Mouse (Mus musculus): ENCODE data around the gene Cdcp2. TPM values are rescaled to one million over a fixed set of nuclear protein-coding genes. Genes with fewer than 3 reads are reported as not detected.

Gene Cdcp2
- polyA plus RNA-seq, 1 experiment: not detected

- no peaks in the 10 kb centered on the region for H3K36me3 ChIP-seq (ENCODE audit: control insufficient read depth, insufficient read depth, low read length)
- no peaks in the 10 kb centered on the region for H3K27me3 ChIP-seq (ENCODE audit: control insufficient read depth, insufficient read depth, low read length)
- no peaks in the 10 kb centered on the region; the same call in none of the 2 replicates for H3K4me1 ChIP-seq (ENCODE audit: control insufficient read depth, insufficient read depth, insufficient read length, low read length)
- no peak overlapping the region for H3K27ac ChIP-seq (ENCODE audit: insufficient read depth, low read depth, low read length)
- 82% methylated on average over 8 of the region's 8 CpGs for WGBS
- TF ChIP-seq CTCF (IDR thresholded peaks at IDR 0.05; ENCODE audit: extremely low read depth, insufficient read length, insufficient replicate concordance, low read depth, low read length) (no peak), POLR2A (IDR thresholded peaks at IDR 0.05; ENCODE audit: low read depth, low read length) (no peak)
- H3K4me3 ChIP-seq (ENCODE audit: low read depth, low read length): no peak overlapping the region
These were observed 32.7 kb downstream of the Cdcp2 start for GRCm38 (mm10) chr4:107129373-107129772.

- no peak overlapping the region for H3K27ac ChIP-seq (ENCODE audit: insufficient read depth, low read depth, low read length)
- H3K27me3 ChIP-seq (ENCODE audit: control insufficient read depth, insufficient read depth, low read length): no peaks in the 10 kb centered on the region
- TF ChIP-seq CTCF (IDR thresholded peaks at IDR 0.05; ENCODE audit: extremely low read depth, insufficient read length, insufficient replicate concordance, low read depth, low read length): no peak
- no peak for TF ChIP-seq POLR2A (IDR thresholded peaks at IDR 0.05; ENCODE audit: low read depth, low read length)
- no peaks in the 10 kb centered on the region; the same call in none of the 2 replicates for H3K4me1 ChIP-seq (ENCODE audit: control insufficient read depth, insufficient read depth, insufficient read length, low read length)
- no peaks in the 10 kb centered on the region for H3K36me3 ChIP-seq (ENCODE audit: control insufficient read depth, insufficient read depth, low read length)
- no peak overlapping the region for H3K4me3 ChIP-seq (ENCODE audit: low read depth, low read length)
- 44% methylated on average over 9 of the region's 9 CpGs for WGBS
These were observed 33.8 kb downstream of the Cdcp2 start for GRCm38 (mm10) chr4:107130534-107130933.

- 82% methylated on average over 3 of the region's 3 CpGs for WGBS
- H3K27me3 ChIP-seq (ENCODE audit: control insufficient read depth, insufficient read depth, low read length): no peaks in the 10 kb centered on the region
- H3K4me3 ChIP-seq (ENCODE audit: low read depth, low read length): no peak overlapping the region
- H3K4me1 ChIP-seq (ENCODE audit: control insufficient read depth, insufficient read depth, insufficient read length, low read length): no peaks in the 10 kb centered on the region
- H3K36me3 ChIP-seq (ENCODE audit: control insufficient read depth, insufficient read depth, low read length): peaks cover 9% of the 10 kb centered on the region; the same call in 1 of the 2 replicates
- no peak overlapping the region for H3K27ac ChIP-seq (ENCODE audit: insufficient read depth, low read depth, low read length)
- no peak for TF ChIP-seq CTCF (IDR thresholded peaks at IDR 0.05; ENCODE audit: extremely low read depth, insufficient read length, insufficient replicate concordance, low read depth, low read length)
- no peak for TF ChIP-seq POLR2A (IDR thresholded peaks at IDR 0.05; ENCODE audit: low read depth, low read length)
These were observed 38.2 kb downstream of the Cdcp2 start for GRCm38 (mm10) chr4:107134891-107135290.

GRCm38 (mm10) chr4:107135663-107136062 is 39.0 kb downstream of the Cdcp2 start:
- H3K4me3 ChIP-seq (ENCODE audit: low read depth, low read length): no peak overlapping the region
- H3K36me3 ChIP-seq (ENCODE audit: control insufficient read depth, insufficient read depth, low read length): peaks cover 9% of the 10 kb centered on the region; the same call in 1 of the 2 replicates
- no peaks in the 10 kb centered on the region for H3K27me3 ChIP-seq (ENCODE audit: control insufficient read depth, insufficient read depth, low read length)
- H3K4me1 ChIP-seq (ENCODE audit: control insufficient read depth, insufficient read depth, insufficient read length, low read length): no peaks in the 10 kb centered on the region; the same call in 1 of the 2 replicates
- TF ChIP-seq POLR2A (IDR thresholded peaks at IDR 0.05; ENCODE audit: low read depth, low read length): no peak
- no peak for TF ChIP-seq CTCF (IDR thresholded peaks at IDR 0.05; ENCODE audit: extremely low read depth, insufficient read length, insufficient replicate concordance, low read depth, low read length)
- 80% methylated on average over 5 of the region's 5 CpGs for WGBS
- no peak overlapping the region for H3K27ac ChIP-seq (ENCODE audit: insufficient read depth, low read depth, low read length)

GRCm38 (mm10) chr4:107136531-107136930 is 39.8 kb downstream of the Cdcp2 start:
- no peak overlapping the region for H3K27ac ChIP-seq (ENCODE audit: insufficient read depth, low read depth, low read length)
- TF ChIP-seq POLR2A (IDR thresholded peaks at IDR 0.05; ENCODE audit: low read depth, low read length) (no peak), CTCF (IDR thresholded peaks at IDR 0.05; ENCODE audit: extremely low read depth, insufficient read length, insufficient replicate concordance, low read depth, low read length) (no peak)
- H3K27me3 ChIP-seq (ENCODE audit: control insufficient read depth, insufficient read depth, low read length): no peaks in the 10 kb centered on the region
- H3K36me3 ChIP-seq (ENCODE audit: control insufficient read depth, insufficient read depth, low read length): peaks cover 9% of the 10 kb centered on the region; the same call in 1 of the 2 replicates
- no peak overlapping the region for H3K4me3 ChIP-seq (ENCODE audit: low read depth, low read length)
- 59% methylated on average over 3 of the region's 3 CpGs for WGBS
- no peaks in the 10 kb centered on the region; the same call in 1 of the 2 replicates for H3K4me1 ChIP-seq (ENCODE audit: control insufficient read depth, insufficient read depth, insufficient read length, low read length)

GRCm38 (mm10) chr4:107138948-107139835 is 42.5 kb downstream of the Cdcp2 start:
- Histone ChIP-seq H3K4me1 (ENCODE audit: control insufficient read depth, insufficient read depth, insufficient read length, low read length) (no peaks in the 10 kb centered on the region; the same call in 1 of the 2 replicates), H3K36me3 (ENCODE audit: control insufficient read depth, insufficient read depth, low read length) (peaks cover 13% of the 10 kb centered on the region; the same call in 1 of the 2 replicates), H3K4me3 (ENCODE audit: low read depth, low read length) (no peak overlapping the region), H3K27me3 (ENCODE audit: control insufficient read depth, insufficient read depth, low read length) (no peaks in the 10 kb centered on the region), H3K27ac (ENCODE audit: insufficient read depth, low read depth, low read length) (no peak overlapping the region)
- 87% methylated on average over 37 of the region's 37 CpGs for WGBS
- no peak for TF ChIP-seq POLR2A (IDR thresholded peaks at IDR 0.05; ENCODE audit: low read depth, low read length)
- TF ChIP-seq CTCF (IDR thresholded peaks at IDR 0.05; ENCODE audit: extremely low read depth, insufficient read length, insufficient replicate concordance, low read depth, low read length): no peak
